Mouse (Mus musculus) mouse embryonic stem cell (cell line): ENCODE measurements at regions not wholly inside any gene's neighbourhood (a gene's known extent, or its start where the extent isn't known, plus 50 kb on each side); places are given as distances from the start of the nearest gene placed in this dataset.

ENCODE experiments used
- in situ Hi-C, 2 experiments: fragments of 300-500 bp; cut with MboI; formaldehyde crosslinking; loops; 1 replicate in 1 of 2; 3 replicates in 1 of 2; pipeline ENCODE4 v1.14.3; 2019 to 2020; ENCODE audit warnings: low sequenced_read_pairs in 2 of 2, low pct_unique_long_range_greater_than_20kb in 1 of 2, mixed read lengths in 1 of 2; ENCODE audit not compliant: unreplicated experiment in 1 of 2

DNA sequence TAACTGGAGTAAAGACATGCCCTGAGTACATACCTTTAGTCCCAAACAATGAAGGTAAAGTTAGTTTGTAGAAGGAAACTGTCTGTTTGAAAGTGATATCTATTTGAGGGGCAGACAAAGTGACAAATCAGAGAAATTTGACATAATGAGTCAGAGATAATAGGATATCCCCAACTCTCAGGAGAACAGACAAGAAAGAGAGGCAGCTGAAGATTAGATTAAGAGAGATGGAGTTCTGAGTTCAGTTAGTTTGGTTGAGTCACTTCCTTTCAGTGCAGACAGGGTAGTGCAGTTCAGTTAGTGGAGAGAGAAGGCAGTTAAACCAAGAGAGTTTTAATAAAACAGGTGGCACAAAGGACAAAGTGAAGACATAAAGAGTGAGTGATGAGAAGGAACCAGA, 477.4 kb upstream of the Diaph2 start:
- in situ Hi-C loops: no loop called here

DNA sequence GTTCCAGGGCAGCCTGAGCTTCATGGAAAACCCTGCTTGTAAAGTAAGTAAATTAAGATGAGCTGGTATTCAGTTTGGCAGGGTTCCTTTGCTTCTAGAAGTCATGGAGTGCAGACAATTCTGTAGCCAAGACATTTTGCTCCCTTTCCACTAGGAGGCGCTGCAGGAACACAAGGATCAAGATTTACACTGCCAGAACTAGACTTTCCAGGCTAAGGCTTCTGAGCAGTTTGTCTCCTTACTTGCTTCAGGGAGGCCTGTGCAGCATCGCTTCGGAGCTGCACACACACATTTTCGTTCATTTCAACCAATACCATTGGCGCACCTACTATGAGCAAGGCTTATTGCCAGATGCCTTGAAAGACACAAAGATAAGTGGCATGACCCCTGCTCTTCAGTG, 445.6 kb upstream of the Diaph2 start:
- in situ Hi-C loops: loop anchor here (10.0 to 25.0 kb wide), 2 partner anchors 171 to 308 kb away; no protein-coding TSS in a partner anchor

DNA sequence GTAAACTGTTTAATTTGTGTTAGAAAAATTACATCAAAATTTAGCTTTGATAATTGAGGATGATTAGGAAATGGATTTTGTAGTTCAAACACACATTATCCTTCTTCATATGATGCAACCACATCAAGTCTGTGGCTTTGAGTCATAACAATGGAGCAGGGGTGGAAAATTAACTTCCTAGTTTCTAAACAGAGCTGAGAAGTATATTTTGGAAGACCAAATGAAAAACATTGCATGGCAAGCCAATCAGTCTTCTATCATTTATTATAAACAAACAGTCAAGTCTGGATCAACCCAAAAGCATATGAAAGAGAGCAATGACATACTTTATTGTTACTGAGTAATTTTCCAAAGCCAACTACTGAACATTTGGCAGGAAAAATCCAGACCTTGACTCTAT, 440.2 kb upstream of the Diaph2 start:
- in situ Hi-C loops: loop anchor here (10.0 to 25.0 kb wide), 2 partner anchors 165 to 303 kb away; no protein-coding TSS in a partner anchor

DNA sequence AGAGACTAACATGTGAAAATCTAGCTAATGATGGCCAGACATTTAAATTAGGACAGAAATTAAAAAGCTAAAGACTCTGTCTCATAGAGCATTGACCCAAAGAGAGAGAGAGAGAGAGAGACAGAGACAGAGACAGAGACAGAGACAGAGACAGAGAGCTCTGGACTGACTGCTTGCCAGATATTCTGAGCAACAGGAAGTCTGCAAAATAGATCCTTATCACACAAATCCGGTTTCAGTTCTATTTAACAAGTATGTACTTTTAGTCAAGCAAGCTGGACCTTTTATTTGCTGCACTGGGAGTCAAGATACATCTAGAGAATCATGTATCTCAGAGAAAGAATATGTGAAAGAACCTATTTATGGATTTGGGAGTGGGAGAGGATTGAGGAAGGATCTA, 420.1 kb upstream of the Diaph2 start:
- in situ Hi-C loops: no loop called here

DNA sequence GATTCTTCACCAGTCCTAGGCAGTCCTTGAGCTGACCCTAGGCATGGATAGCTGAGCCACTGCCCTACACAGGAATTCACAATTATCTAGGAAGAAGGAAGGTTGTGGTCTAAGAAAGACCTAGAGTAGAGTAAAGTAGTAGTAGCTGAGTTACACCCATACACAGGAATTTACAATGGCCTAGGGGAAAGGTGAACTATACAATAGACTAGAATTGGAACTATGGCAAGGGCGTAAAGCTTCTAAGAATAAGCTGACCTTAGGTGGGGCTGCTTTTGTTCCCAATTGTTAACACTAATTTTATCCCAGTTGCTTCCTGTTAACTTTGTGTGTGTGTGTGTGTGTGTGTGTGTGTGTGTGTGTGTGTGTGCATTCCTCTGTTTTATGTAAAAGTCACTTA, 416.7 kb upstream of the Diaph2 start:
- in situ Hi-C loops: no loop called here
